Mouse (Mus musculus) granulocyte monocyte progenitor cell, adult 5-6 weeks (primary cell): ENCODE results near the gene Tmem95. TPM values are rescaled to one million over a fixed set of nuclear protein-coding genes. Genes with fewer than 3 reads are reported as not detected.

Experiments
- ATAC-seq: replicated peaks from 2 replicates; pipeline ENCODE4 v1.8.0; 2016; ENCODE audit warnings: mild to moderate bottlenecking, moderate TSS enrichment, inconsistent platforms; ENCODE audit not compliant: poor library complexity, severe bottlenecking
- total RNA-seq, 2 experiments: library from RNA; stranded (forward) in 1 of 2; stranded (reverse) in 1 of 2; fragments of 200-712, 200-1000 nt in 1 of 2; fragments of >200 nt in 1 of 2; fragmentation: Nextera tagmentation in 1 of 2; gene quantifications; 2 replicates each; pipeline ENCODE4 v1.2.3; 2014 to 2017

Tmem95 gene
- total RNA-seq, 2 experiments from 2014 or later, result not detected

GRCm38 (mm10) chr11:69850754-69851153, 27.1 kb downstream of the Tmem95 start:
- ATAC-seq, result no peak

- no peak for ATAC-seq
These were observed 27.9 kb downstream of the Tmem95 start for GRCm38 (mm10) chr11:69849884-69850283.

DNA sequence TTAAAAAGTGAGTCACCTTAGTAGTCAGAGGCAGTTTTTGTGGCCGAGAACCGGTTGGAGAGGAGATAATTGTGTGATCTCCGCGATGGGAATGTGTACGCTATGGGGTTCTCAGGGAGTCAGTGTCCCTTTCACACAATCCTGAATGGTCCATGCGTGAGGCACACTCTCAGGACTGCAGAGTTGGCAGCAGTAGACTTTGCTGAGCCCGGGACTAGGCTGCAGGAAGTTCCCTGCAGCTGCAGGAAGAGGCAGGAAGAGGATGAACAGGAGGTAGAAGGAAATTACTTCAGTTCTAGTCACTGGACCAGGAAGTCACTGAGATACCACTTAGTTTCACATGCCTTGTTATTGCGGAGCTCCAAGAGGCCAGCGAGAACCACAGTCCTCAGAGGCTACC, 28.7 kb downstream of the Tmem95 start:
- peak; percentile 34 for ATAC-seq

DNA sequence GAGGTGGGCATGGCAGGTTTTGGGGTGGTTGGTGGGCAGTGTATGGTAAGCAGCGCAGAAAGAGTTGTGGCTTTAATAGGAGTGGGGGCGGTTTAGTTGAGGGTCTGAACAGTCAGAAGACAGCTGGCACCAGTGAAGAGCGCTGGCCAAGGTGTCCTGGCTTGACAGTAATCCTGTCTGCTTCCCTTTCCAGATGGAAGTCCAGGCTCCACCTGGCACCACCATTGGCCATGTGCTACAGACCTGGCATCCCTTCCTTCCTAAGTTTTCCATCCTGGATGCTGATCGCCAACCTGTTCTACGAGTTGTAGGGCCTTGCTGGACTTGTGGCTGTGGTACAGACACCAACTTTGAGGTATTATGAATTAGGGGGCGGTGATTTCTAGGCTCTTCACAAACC, 29.8 kb downstream of the Tmem95 start:
- no peak for ATAC-seq

- ATAC-seq, result peak; percentile 31
These were observed 30.8 kb downstream of the Tmem95 start for GRCm38 (mm10) chr11:69846738-69847688.

GRCm38 (mm10) chr11:69846198-69846680, 31.6 kb downstream of the Tmem95 start, which contains the start of gene Plscr3:
Gene Plscr3 (plus strand): TSS chr11:69846376.
- ATAC-seq, result peak; percentile 79

GRCm38 (mm10) chr11:69838714-69839104, 39.1 kb downstream of the Tmem95 start:
- 0 out of 2 replicates have a peak, but pooled peaks have one; percentile 6 for ATAC-seq

- ATAC-seq, result peak; percentile 77
These were observed 39.7 kb downstream of the Tmem95 start, which contains the start of gene Tmem256 for GRCm38 (mm10) chr11:69837952-69838713. Gene Tmem256 (plus strand): TSS chr11:69838514.

GRCm38 (mm10) chr11:69837604-69837951, 40.2 kb downstream of the Tmem95 start, which contains the start of gene Nlgn2:
Gene Nlgn2 (minus strand): TSS chr11:69837784.
- ATAC-seq, result peak; percentile 10

DNA sequence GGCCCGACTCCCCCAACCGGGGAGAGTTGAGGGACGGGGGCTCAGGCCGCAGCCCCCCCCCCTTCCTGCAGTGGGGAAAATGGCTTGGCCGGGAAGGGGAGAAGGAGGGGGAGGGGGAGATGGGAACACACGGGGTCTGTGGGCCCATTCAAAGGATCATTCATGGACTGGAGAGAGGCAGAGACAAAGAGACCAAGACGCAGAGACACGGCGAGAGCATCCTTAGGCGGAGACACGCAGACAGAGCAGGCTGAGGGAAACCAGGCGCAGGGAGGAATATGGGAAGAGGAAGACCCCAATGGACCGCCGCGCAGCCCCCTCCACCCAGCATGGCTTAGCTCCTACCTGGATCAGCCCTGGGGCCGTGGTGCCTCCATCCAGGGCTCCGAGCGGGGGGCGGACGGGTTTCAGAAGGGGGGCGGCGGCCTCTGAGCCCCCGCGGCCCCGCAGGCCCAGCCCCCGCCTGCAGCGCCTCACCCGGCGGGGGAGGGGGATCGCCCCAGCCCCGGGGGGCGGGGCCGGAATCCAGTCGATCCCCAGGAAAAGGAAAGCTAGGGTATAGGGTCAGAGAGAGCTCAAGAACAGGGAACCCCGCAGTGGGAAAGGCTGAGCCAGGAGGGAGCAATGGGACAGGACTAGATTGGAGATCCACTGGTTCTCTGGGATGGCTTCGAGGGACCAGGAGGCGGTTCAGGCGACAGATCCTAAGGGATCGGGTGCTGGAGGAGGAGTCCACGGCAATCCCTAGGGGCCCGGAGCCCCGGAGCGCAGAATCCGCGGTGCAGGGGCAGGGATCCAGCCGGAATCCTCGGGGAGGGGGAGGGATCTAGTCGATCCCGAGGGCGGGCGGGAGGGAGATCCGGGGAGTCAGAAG, 40.9 kb downstream of the Tmem95 start:
- ATAC-seq, result no peak

DNA sequence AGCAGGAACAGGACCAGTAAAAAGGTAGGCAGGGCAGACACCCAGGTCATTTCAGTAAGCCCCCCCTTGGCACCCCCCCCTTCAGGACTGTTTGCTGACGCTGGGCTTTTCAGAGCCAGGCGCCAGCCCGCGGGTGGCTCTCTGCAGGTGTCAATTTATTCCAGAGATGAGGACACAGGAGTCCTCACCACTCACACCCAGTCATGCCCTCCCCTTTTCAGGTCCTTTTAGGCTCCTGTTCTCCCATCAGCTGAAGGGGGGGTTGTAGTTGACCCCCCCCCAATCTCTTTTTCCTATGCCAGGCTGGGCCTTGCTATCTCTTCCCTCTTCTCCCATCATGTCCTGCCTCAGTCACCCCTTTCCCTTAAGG, 41.9 kb downstream of the Tmem95 start:
- ATAC-seq, result no peak

- ATAC-seq, result no peak
These were observed 42.4 kb downstream of the Tmem95 start for GRCm38 (mm10) chr11:69835326-69835965.

GRCm38 (mm10) chr11:69834001-69834549, 43.7 kb downstream of the Tmem95 start:
- peak; percentile 33 for ATAC-seq

- ATAC-seq, result no peak
These were observed 44.3 kb downstream of the Tmem95 start for GRCm38 (mm10) chr11:69833554-69833953.

DNA sequence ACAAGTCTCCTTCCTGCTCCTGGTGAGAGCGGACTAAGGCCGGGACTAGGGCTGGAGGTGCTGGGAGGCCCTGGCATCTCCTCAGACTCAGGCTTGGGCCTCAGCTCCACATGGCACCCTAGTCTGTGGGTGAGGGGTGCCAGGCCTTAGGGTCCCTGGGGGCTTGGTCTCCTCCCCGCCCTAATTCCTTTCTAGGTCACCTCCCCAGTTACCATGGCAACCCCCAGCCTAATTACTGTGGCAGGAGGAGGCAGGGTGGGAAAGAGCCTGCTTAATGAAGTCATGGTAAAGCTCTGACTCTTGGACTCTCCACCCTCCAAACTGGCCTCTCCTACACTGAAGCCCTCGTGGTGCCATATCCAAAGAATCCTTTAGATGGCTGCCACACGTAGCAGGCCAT, 49.0 kb downstream of the Tmem95 start:
- no peak for ATAC-seq
